Mouse (Mus musculus) heart, adult 2 months (tissue): ENCODE measurements at regions not wholly inside any gene's neighbourhood (a gene's known extent, or its start where the extent isn't known, plus 50 kb on each side); places are given as distances from the start of the nearest gene placed in this dataset.

Experiments used
- CTCF ChIP-seq: fragments of 200-600 bp; IDR thresholded peaks from 2 replicates; pipeline ENCODE4 v1.8.1; 2022; ENCODE audit warnings: antibody characterized with exemption, mild to moderate bottlenecking, moderate library complexity
- POLR2A ChIP-seq: fragments of 200-500 bp; IDR thresholded peaks from 2 replicates; pipeline ENCODE4 v1.6.1; 2011; ENCODE audit warnings: mild to moderate bottlenecking, low read depth, low read length, control low read depth; ENCODE audit not compliant: insufficient read depth

DNA sequence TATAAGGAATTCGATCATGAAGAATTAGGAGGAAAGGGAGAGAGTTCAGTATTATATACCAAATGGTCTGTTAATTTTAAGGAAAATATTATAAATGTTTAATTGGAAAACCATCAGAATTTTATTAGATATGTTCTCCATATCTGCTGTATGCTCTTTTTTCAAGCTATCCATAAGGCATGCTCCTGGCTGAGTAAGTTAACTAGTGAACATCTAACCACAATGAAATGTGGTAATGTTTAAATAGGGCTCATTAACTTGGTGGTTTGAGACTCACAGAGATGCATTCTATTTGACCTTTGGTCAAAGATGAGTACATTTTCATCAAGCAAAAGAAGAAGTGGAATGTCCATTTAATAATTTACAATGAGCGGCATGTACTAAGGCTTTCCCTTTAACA, 466.2 kb upstream of the Fam241a start:
- no peak for TF ChIP-seq CTCF
- TF ChIP-seq POLR2A = no peak
